Mouse (Mus musculus): Measurements from ENCODE around the gene Ccn2. TPM values are rescaled to one million over a fixed set of nuclear protein-coding genes. Genes with fewer than 3 reads are reported as not detected.

The Ccn2 gene
- total and polyA plus RNA-seq, 3 experiments, result 62.8 to 141 (median 108) TPM

DNA sequence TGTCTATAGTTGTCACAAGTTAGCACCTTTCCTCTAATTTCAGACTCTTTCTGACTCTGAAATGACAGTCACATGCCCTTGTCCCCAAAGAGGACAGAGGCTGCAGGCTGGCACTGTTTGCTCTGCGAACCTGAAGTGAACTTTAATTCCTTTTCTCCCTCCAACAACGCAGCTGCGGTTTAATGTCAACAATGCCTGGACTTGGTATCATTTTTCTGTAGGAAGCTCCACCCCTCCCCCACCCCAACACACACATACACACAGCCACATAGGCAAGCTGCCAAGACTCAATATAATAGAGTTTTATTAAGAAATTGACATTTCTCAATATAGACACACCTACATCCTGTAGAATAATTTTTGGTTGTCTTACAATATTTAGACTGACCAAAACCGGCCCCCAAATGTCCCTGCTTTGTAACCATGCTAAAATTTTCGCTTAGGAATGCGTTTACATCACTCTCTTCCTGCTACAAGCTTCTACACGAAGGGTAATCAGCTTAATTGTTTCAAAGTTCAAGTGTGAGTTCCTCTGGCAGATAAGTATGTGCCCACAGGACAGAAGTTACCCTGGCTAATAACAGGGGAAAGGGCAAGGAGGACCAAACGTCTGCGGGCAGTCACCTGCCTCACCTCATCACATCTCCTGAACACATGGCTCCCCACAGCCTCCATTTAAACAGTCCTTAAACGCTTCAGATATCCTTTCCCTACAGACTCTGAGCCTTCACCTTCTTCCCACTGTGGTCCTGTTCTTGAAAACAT is 43.2 kb downstream of the Ccn2 start:
- no peak overlapping the region for H3K4me3 ChIP-seq
- H3K79me2 ChIP-seq (replicated peaks; ENCODE audit: control insufficient read depth, insufficient read depth, low read length), result no peaks in the 10 kb centered on the region
- intact Hi-C loops (cut with DNase I), result no loop called here
- no peak overlapping the region for H3K27ac ChIP-seq
- H3K36me3 ChIP-seq (ENCODE audit: control insufficient read depth, insufficient read depth, low read length), result no peaks in the 10 kb centered on the region
- WGBS, result 31% methylated on average over 10 of the region's 10 CpGs
- no peak overlapping the region for H3K9ac ChIP-seq (ENCODE audit: low read depth, low read length)
- H3K4me1 ChIP-seq (ENCODE audit: control insufficient read depth, insufficient read depth, low read length), result peaks cover 5% of the 10 kb centered on the region
- no peaks in the 10 kb centered on the region for H3K27me3 ChIP-seq (ENCODE audit: control insufficient read depth, insufficient read depth, low read length)
- DNase-seq, result no peak
- TF ChIP-seq EP300 (IDR thresholded peaks at IDR 0.05; ENCODE audit: insufficient read depth, low read depth, low read length) (no peak), POLR2A (IDR thresholded peaks at IDR 0.05; ENCODE audit: insufficient read depth, low read depth, low read length) (no peak), CTCF (IDR thresholded peaks at IDR 0.05) (no peak)

DNA sequence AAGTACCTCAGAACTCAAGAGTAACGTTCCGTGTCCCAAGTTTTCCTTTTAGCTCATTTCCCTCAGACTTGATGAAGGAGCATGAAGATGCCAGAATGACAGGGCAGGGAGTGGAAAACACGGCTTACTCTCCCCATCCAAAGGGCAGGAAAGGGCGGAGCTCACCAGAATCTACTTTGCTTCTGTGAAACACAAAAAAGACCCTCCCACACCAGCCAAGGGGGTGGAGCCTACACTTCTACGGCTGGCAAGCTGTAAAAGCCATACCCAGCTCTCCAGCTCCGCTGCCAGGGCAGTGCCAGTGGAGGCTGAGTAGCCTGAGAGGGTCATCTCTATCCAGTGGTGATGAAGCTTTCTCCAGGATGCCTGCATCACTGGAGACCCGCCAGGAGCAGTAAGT is 44.4 kb downstream of the Ccn2 start:
- H3K4me1 ChIP-seq (ENCODE audit: control insufficient read depth, insufficient read depth, low read length), result peaks cover 4% of the 10 kb centered on the region
- 66% methylated on average over 7 of the region's 7 CpGs for WGBS
- H3K36me3 ChIP-seq (ENCODE audit: control insufficient read depth, insufficient read depth, low read length), result no peaks in the 10 kb centered on the region
- no peak overlapping the region for H3K4me3 ChIP-seq
- H3K27me3 ChIP-seq (ENCODE audit: control insufficient read depth, insufficient read depth, low read length), result no peaks in the 10 kb centered on the region
- no peak overlapping the region for H3K27ac ChIP-seq
- H3K9ac ChIP-seq (ENCODE audit: low read depth, low read length), result no peak overlapping the region
- TF ChIP-seq POLR2A (IDR thresholded peaks at IDR 0.05; ENCODE audit: insufficient read depth, low read depth, low read length) (no peak), EP300 (IDR thresholded peaks at IDR 0.05; ENCODE audit: insufficient read depth, low read depth, low read length) (no peak), CTCF (IDR thresholded peaks at IDR 0.05) (no peak)
- intact Hi-C loops (cut with DNase I), result no loop called here
- H3K79me2 ChIP-seq (replicated peaks; ENCODE audit: control insufficient read depth, insufficient read depth, low read length), result no peaks in the 10 kb centered on the region
- DNase-seq, result no peak

DNA sequence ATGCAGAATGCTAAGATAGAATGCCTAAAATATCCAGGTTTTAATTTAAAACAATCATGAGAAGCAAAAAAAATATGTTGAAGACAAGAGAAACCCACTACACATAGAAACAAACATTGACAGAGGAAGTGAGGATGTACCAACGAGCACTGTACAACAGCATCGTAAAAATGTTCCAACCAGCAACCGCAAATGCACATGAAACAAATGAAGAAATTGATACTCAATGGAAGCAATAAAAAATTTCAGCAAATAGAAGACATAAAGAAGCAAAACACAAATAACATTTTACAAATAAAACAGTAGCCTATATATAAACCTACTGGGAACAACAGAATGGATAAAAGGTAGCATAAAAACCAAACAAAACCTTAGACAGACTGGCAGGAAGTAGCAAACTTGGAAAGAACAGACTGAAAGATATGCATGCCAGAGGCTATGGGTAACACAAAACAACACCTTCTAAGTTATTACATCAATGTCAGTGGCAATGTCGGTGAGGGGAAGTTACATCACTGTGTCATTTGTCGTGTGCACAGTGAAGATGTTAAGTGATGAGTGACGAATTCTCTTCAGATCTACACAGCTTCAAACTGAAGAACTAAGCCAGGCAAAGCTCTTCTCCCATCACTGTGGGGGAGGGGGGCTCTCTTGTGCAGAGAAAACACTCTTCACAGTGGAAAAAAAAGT is 45.1 kb downstream of the Ccn2 start:
- TF ChIP-seq POLR2A (IDR thresholded peaks at IDR 0.05; ENCODE audit: insufficient read depth, low read depth, low read length) (no peak), CTCF (IDR thresholded peaks at IDR 0.05) (no peak), EP300 (IDR thresholded peaks at IDR 0.05; ENCODE audit: insufficient read depth, low read depth, low read length) (no peak)
- Histone ChIP-seq H3K79me2 (replicated peaks; ENCODE audit: control insufficient read depth, insufficient read depth, low read length) (no peaks in the 10 kb centered on the region), H3K9ac (ENCODE audit: low read depth, low read length) (no peak overlapping the region), H3K4me3 (no peak overlapping the region), H3K27ac (no peak overlapping the region), H3K36me3 (ENCODE audit: control insufficient read depth, insufficient read depth, low read length) (no peaks in the 10 kb centered on the region), H3K4me1 (ENCODE audit: control insufficient read depth, insufficient read depth, low read length) (peaks cover 3% of the 10 kb centered on the region), H3K27me3 (ENCODE audit: control insufficient read depth, insufficient read depth, low read length) (no peaks in the 10 kb centered on the region)
- WGBS, result 63% methylated on average over 6 of the region's 6 CpGs
- DNase-seq, result no peak
- intact Hi-C loops (cut with DNase I), result no loop called here

DNA sequence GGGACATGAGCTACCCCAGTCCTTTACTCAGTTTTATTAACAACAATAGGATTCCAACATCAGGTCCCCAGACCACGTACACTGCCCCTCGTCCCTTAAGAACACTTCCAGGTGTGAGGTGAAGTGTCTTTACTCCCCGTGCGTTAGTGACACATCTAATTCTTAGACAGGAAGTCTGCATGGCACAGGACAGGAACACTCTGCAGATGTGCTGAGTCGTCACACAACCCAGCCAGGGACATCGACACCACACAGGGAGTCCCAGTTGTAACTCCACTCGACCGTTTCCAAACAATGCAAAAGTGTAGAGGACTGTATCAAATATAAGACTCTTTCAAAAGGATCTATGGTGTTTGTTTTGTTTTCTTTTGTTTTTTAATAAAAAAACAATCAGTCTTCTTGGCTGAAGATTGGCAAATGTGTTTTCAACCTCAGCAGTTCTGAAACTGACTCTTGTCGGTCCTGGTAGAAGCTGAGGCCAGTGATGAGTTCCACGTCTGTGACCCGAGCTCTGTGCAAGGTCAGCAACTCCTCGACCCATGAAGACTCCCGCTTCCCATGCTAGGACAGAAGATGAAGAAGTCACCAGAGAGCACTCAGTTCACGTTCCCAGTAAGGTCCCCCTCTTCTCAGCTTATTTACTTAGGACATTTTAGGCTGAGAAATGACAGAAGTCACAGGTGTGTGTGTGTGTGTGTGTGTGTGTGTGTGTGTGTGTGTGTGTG is 46.3 kb downstream of the Ccn2 start:
- intact Hi-C loops (cut with DNase I), result no loop called here
- DNase-seq, result no peak
- 60% methylated on average over 14 of the region's 14 CpGs for WGBS
- Histone ChIP-seq H3K4me3 (no peak overlapping the region), H3K79me2 (replicated peaks; ENCODE audit: control insufficient read depth, insufficient read depth, low read length) (no peaks in the 10 kb centered on the region), H3K9ac (ENCODE audit: low read depth, low read length) (no peak overlapping the region), H3K4me1 (ENCODE audit: control insufficient read depth, insufficient read depth, low read length) (peaks cover 3% of the 10 kb centered on the region; the same call in 1 of the 2 replicates), H3K27ac (no peak overlapping the region), H3K36me3 (ENCODE audit: control insufficient read depth, insufficient read depth, low read length) (no peaks in the 10 kb centered on the region), H3K27me3 (ENCODE audit: control insufficient read depth, insufficient read depth, low read length) (no peaks in the 10 kb centered on the region)
- TF ChIP-seq CTCF (IDR thresholded peaks at IDR 0.05), result no peak
- no peak for TF ChIP-seq EP300 (IDR thresholded peaks at IDR 0.05; ENCODE audit: insufficient read depth, low read depth, low read length)
- no peak for TF ChIP-seq POLR2A (IDR thresholded peaks at IDR 0.05; ENCODE audit: insufficient read depth, low read depth, low read length)

DNA sequence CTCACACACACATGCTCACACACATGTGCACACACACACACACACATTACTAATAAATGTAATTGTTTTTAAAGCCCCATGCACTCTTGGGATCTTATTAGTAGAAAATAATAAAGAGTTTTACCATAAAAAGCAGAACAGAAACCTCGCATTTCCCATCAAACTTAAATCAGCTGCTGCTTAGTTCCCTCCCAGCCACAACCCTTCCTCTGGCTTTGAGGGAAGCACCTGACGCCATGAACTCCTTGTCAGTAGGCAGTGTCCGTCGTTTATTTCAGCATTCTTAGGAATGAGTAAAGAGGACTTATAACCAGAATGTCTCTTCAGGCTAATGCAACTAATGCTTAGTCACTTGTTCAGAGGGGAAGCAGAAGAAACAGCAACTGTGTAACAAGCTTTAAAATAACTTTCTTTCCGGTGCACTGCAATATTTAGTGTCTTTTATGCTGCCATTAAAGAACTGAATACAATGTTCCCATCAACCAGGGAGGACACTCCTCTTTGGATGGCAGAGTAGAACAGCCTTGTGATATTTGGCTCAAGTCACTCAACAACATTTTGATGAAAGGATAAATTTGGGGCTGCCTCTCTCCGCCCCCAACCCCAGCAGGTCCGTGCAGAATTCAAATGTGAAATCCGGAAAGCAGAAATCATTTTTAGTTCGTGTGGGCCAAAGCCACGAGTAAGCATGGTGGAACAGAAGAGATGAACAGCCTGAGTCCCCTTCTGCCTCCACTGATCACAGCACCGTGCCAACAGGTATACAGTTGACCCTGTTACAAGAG is 47.7 kb downstream of the Ccn2 start:
- Histone ChIP-seq H3K9ac (ENCODE audit: low read depth, low read length) (no peak overlapping the region), H3K4me3 (no peak overlapping the region), H3K27me3 (ENCODE audit: control insufficient read depth, insufficient read depth, low read length) (no peaks in the 10 kb centered on the region), H3K27ac (no peak overlapping the region), H3K4me1 (ENCODE audit: control insufficient read depth, insufficient read depth, low read length) (peaks cover 3% of the 10 kb centered on the region; the same call in 1 of the 2 replicates), H3K79me2 (replicated peaks; ENCODE audit: control insufficient read depth, insufficient read depth, low read length) (no peaks in the 10 kb centered on the region), H3K36me3 (ENCODE audit: control insufficient read depth, insufficient read depth, low read length) (no peaks in the 10 kb centered on the region)
- TF ChIP-seq POLR2A (IDR thresholded peaks at IDR 0.05; ENCODE audit: insufficient read depth, low read depth, low read length) (no peak), EP300 (IDR thresholded peaks at IDR 0.05; ENCODE audit: insufficient read depth, low read depth, low read length) (no peak), CTCF (IDR thresholded peaks at IDR 0.05) (no peak)
- intact Hi-C loops (cut with DNase I), result no loop called here
- 79% methylated on average over 11 of the region's 11 CpGs for WGBS
- DNase-seq, result no peak
